Mouse (Mus musculus): ENCODE measurements around the gene S100a13. TPM values are rescaled to one million over a fixed set of nuclear protein-coding genes. Genes with fewer than 3 reads are reported as not detected.

Gene S100a13
- polyA plus RNA-seq, 1 experiment from 2014 or later = 39.0 TPM

DNA sequence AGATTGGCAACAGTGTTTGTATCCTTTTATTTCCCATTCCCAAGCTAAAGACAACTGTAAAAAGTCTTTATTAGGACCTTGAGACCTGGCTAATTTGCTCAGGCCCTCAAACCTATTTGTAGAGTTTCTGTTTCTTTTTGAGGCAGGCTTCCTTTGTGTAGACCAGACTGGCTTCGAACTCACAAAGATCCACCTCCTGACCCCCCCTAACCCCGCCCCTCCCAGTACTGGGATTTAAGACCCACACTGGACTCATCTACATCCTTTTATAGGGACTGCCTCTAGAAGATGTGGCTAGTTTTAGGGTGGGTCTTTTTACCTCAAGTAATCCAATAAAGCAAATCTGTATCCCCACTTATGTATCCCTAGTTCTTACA lies 4.5 kb upstream of the S100a13 start:
- no peak overlapping the region for H3K9ac ChIP-seq
- H3K4me3 ChIP-seq (replicated peaks) = peak overlapping the region; percentile 96
- peak overlapping the region; percentile 55 for H3K4me2 ChIP-seq
- peaks cover 15% of the 10 kb centered on the region for H3K4me1 ChIP-seq
- no peak for ATAC-seq (ENCODE audit: insufficient read depth, low FRiP score, low read depth)
- peaks cover 11% of the 10 kb centered on the region; the same call in 1 of the 2 replicates for H3K36me3 ChIP-seq
- H3K27me3 ChIP-seq (replicated peaks) = no peaks in the 10 kb centered on the region
- H3K9me3 ChIP-seq = no peaks in the 10 kb centered on the region
- peak overlapping the region; percentile 62 for H3K27ac ChIP-seq
- 26% methylated on average over 2 of the region's 2 CpGs for WGBS

- WGBS = 81% methylated on average over 5 of the region's 5 CpGs
- H3K9ac ChIP-seq = no peak overlapping the region
- H3K27ac ChIP-seq = no peak overlapping the region
- no peaks in the 10 kb centered on the region for H3K9me3 ChIP-seq
- H3K4me3 ChIP-seq (replicated peaks) = no peak overlapping the region
- H3K36me3 ChIP-seq = no peaks in the 10 kb centered on the region
- H3K4me2 ChIP-seq = no peak overlapping the region
- no peak for ATAC-seq (ENCODE audit: insufficient read depth, low FRiP score, low read depth)
- H3K27me3 ChIP-seq (replicated peaks) = no peaks in the 10 kb centered on the region
- peaks cover 23% of the 10 kb centered on the region for H3K4me1 ChIP-seq
These were observed 2.0 kb upstream of the S100a13 start for GRCm38 (mm10) chr3:90512276-90512675.

GRCm38 (mm10) chr3:90512948-90513642 lies 1.1 kb upstream of the S100a13 start:
- Histone ChIP-seq H3K9ac (no peak overlapping the region), H3K9me3 (no peaks in the 10 kb centered on the region), H3K4me1 (peaks cover 21% of the 10 kb centered on the region), H3K27ac (no peak overlapping the region), H3K4me3 (replicated peaks) (no peak overlapping the region), H3K36me3 (no peaks in the 10 kb centered on the region), H3K27me3 (replicated peaks) (no peaks in the 10 kb centered on the region), H3K4me2 (peak overlapping the region; percentile 92; the same call in 1 of the 2 replicates)
- ATAC-seq (ENCODE audit: insufficient read depth, low FRiP score, low read depth) = no peak
- WGBS = 70% methylated on average over 9 of the region's 9 CpGs

DNA sequence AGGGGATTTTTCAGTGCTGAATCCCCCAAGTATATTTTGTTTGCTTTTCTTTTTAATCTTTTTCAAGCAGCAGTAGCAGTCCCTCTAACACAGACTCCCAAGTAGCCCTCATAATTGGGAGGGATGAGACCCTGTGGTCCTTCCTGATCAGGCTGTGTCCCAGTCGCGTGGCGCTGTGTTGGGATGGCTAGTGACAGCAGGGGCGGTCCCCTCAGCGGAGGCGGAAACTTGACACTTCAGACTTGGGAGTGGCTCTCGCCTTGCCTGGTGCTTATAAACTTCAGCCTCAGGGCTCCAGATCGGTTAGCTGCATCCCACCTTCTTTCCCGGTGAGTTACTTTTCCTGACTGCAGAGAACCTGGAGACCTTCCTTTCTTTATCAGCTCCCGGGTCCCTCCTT lies 456 bp downstream of the S100a13 start:
- 0% methylated on average over 10 of the region's 10 CpGs for WGBS
- Histone ChIP-seq H3K27ac (peak overlapping the region; percentile 57), H3K27me3 (replicated peaks) (no peaks in the 10 kb centered on the region), H3K9ac (peak overlapping the region; percentile 13), H3K4me1 (peaks cover 20% of the 10 kb centered on the region), H3K36me3 (no peaks in the 10 kb centered on the region), H3K9me3 (no peaks in the 10 kb centered on the region), H3K4me2 (peak overlapping the region; percentile 92), H3K4me3 (replicated peaks) (peak overlapping the region; percentile 46)
- peak; percentile 80 for ATAC-seq (ENCODE audit: insufficient read depth, low FRiP score, low read depth)

DNA sequence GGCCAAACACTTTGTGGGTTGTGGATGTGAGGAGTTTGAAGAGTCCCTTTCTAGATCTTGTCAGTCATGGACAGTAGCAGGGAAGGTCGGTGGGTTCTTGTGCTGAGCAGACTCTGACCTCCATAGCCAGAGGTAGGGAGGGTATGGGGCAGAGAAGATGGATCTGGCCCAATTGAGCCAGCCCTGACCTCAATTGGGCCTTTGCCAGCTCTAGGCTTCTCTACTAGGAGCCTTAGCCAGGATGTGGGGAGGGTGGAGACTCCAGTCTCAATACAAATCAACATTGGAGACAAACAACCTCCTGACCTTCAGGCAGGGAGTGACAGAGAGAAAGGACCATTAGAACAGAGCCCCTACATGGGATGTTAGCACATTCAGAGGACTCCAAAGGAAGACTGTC lies 1.0 kb downstream of the S100a13 start:
- 30% methylated on average over 1 of the region's 1 CpGs for WGBS
- Histone ChIP-seq H3K4me3 (replicated peaks) (peak overlapping the region; percentile 46), H3K4me2 (peak overlapping the region; percentile 92), H3K27me3 (replicated peaks) (no peaks in the 10 kb centered on the region), H3K36me3 (no peaks in the 10 kb centered on the region), H3K27ac (0 out of 2 replicates have a peak overlapping the region, but pooled peaks have one; percentile 55), H3K4me1 (peaks cover 20% of the 10 kb centered on the region), H3K9ac (peak overlapping the region; percentile 13; the same call in 1 of the 2 replicates), H3K9me3 (no peaks in the 10 kb centered on the region)
- 0 out of 2 replicates have a peak, but pooled peaks have one; percentile 23 for ATAC-seq (ENCODE audit: insufficient read depth, low FRiP score, low read depth)

GRCm38 (mm10) chr3:90515789-90516188 lies 1.6 kb downstream of the S100a13 start:
- no peak overlapping the region for H3K9ac ChIP-seq
- peaks cover 20% of the 10 kb centered on the region for H3K4me1 ChIP-seq
- no peaks in the 10 kb centered on the region for H3K9me3 ChIP-seq
- 91% methylated on average over 4 of the region's 4 CpGs for WGBS
- H3K4me3 ChIP-seq (replicated peaks) = no peak overlapping the region; the same call in 1 of the 2 replicates
- no peak for ATAC-seq (ENCODE audit: insufficient read depth, low FRiP score, low read depth)
- H3K36me3 ChIP-seq = no peaks in the 10 kb centered on the region
- H3K27ac ChIP-seq = no peak overlapping the region
- peak overlapping the region; percentile 92; the same call in 1 of the 2 replicates for H3K4me2 ChIP-seq
- no peaks in the 10 kb centered on the region for H3K27me3 ChIP-seq (replicated peaks)

DNA sequence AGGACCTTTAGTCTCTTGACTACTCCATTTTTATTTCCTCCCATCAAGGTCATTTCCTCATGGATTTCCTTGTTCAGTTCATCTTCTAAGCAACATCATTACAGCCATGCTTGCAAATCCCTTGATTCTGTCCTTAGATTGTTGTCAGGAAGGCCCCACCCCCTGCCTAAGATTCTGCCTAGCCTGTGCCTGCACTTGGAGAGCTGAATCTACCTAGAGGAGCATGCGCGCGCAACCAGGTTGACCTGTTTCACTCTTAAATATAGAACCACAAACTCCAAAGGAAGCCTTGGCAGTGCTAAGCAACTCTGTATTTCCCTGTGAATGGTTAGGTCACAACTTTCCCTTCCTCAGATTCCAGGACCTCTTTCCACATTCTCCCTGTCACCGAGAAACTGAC lies 3.5 kb downstream of the S100a13 start:
- peaks cover 20% of the 10 kb centered on the region for H3K4me1 ChIP-seq
- no peak overlapping the region for H3K4me3 ChIP-seq (replicated peaks)
- H3K9me3 ChIP-seq = no peaks in the 10 kb centered on the region
- no peak overlapping the region for H3K9ac ChIP-seq
- H3K27me3 ChIP-seq (replicated peaks) = no peaks in the 10 kb centered on the region
- no peak overlapping the region for H3K27ac ChIP-seq
- H3K4me2 ChIP-seq = no peak overlapping the region
- H3K36me3 ChIP-seq = no peaks in the 10 kb centered on the region
- ATAC-seq (ENCODE audit: insufficient read depth, low FRiP score, low read depth) = no peak
- 83% methylated on average over 4 of the region's 4 CpGs for WGBS

- 0 out of 2 replicates have a peak, but pooled peaks cover 3% of the 10 kb centered on the region for H3K4me1 ChIP-seq
- 69% methylated on average over 4 of the region's 4 CpGs for WGBS
- H3K9me3 ChIP-seq = no peaks in the 10 kb centered on the region
- no peak overlapping the region for H3K9ac ChIP-seq
- H3K27ac ChIP-seq = peak overlapping the region; percentile 45
- no peaks in the 10 kb centered on the region for H3K27me3 ChIP-seq (replicated peaks)
- ATAC-seq (ENCODE audit: insufficient read depth, low FRiP score, low read depth) = no peak
- H3K36me3 ChIP-seq = no peaks in the 10 kb centered on the region
- H3K4me3 ChIP-seq (replicated peaks) = no peak overlapping the region
- H3K4me2 ChIP-seq = no peak overlapping the region
These were observed 11.2 kb downstream of the S100a13 start for GRCm38 (mm10) chr3:90525421-90525820.

DNA sequence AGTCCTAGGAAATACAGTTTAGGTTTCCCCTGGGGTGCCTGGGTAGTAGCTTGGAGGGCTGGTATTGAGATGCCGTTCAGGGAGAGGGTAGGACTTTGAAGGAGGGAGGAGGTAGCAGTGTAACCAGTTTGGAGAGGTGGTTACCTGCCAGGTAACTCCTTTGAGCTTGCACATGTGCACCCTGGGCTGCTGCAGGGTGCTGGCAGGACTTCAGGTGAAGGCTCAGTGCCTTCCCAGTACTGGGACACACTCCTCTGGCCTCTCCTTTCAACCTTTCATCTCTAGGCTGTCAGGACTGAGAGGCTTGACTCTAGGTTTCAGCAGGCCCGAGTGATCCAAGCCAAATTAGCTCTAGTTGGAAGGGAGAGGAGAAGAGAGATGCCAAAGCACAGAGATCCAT lies 11.8 kb downstream of the S100a13 start:
- H3K27ac ChIP-seq = peak overlapping the region; percentile 45
- H3K4me3 ChIP-seq (replicated peaks) = no peak overlapping the region
- no peaks in the 10 kb centered on the region for H3K27me3 ChIP-seq (replicated peaks)
- no peak overlapping the region for H3K4me2 ChIP-seq
- no peak overlapping the region for H3K9ac ChIP-seq
- H3K4me1 ChIP-seq = 0 out of 2 replicates have a peak, but pooled peaks cover 3% of the 10 kb centered on the region
- H3K36me3 ChIP-seq = no peaks in the 10 kb centered on the region
- H3K9me3 ChIP-seq = no peaks in the 10 kb centered on the region
- WGBS = 58% methylated on average over 2 of the region's 2 CpGs
- ATAC-seq (ENCODE audit: insufficient read depth, low FRiP score, low read depth) = no peak

GRCm38 (mm10) chr3:90526580-90526979 lies 12.3 kb downstream of the S100a13 start, which contains the start of gene S100a14:
Gene S100a14, plus strand, starts transcription at chr3:90526856.
- ATAC-seq (ENCODE audit: insufficient read depth, low FRiP score, low read depth) = peak; percentile 89
- Histone ChIP-seq H3K9me3 (no peaks in the 10 kb centered on the region), H3K27ac (peak within 1 kb of the TSS; percentile 45), H3K36me3 (no peaks in the 10 kb centered on the region), H3K27me3 (replicated peaks) (no peaks in the 10 kb centered on the region), H3K4me1 (0 out of 2 replicates have a peak, but pooled peaks cover 3% of the 10 kb centered on the region), H3K9ac (no peak within 1 kb of the TSS), H3K4me2 (peak within 1 kb of the TSS; percentile 19; the same call in 1 of the 2 replicates), H3K4me3 (replicated peaks) (peak within 1 kb of the TSS; percentile 16; the same call in 1 of the 2 replicates)
- 47% methylated on average over 5 of the region's 5 CpGs for WGBS

DNA sequence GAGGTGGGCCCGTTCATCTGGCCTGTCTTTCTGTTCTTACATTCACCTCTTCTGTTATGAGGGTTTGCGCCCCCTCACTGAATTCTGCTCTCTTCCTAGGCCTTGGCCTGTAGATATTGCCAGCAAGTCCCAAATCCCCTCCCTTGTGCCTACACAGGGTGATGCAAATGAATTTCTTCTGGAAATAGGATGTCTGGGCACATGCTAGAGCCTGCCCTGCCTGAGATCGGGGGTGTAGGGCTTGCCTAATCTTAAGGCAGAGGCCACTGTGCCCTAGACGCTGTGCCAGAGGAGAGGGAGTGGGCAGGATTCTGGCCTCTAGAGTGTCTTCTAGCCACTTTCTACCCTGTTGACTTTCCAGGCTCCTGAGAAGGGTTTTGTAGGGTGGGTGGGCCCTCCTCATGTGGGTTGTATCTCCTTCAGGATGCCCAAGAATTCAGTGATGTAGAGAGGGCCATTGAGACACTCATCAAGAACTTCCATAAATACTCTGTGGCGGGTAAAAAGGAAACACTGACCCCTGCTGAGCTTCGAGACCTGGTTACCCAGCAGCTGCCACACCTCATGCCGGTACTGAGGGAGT lies 13.1 kb downstream of the S100a13 start:
- WGBS = 77% methylated on average over 7 of the region's 7 CpGs
- Histone ChIP-seq H3K4me1 (0 out of 2 replicates have a peak, but pooled peaks cover 3% of the 10 kb centered on the region), H3K9ac (no peak overlapping the region), H3K4me3 (replicated peaks) (peak overlapping the region; percentile 16; the same call in 1 of the 2 replicates), H3K4me2 (peak overlapping the region; percentile 14; the same call in 1 of the 2 replicates), H3K27ac (no peak overlapping the region), H3K27me3 (replicated peaks) (no peaks in the 10 kb centered on the region), H3K36me3 (no peaks in the 10 kb centered on the region), H3K9me3 (no peaks in the 10 kb centered on the region)
- ATAC-seq (ENCODE audit: insufficient read depth, low FRiP score, low read depth) = no peak

DNA sequence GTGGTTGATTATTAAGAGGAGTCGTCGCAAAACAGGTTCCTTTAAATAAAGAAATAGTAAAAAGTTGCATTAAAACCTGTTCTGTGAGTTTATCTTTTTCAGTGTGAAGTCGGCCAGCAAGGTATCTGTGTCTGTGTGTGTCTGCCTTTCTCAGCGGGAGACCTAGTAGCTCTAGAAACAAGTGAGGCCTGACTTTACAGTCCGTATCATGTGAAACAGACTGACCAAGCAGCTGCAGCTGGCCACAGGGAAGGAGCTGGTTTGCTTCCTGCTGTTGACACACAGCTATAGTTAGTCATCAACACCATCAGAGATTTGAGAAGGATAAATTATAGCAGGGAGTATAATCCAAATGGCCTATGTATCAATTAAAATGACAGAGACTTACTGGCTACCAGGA lies 17.5 kb downstream of the S100a13 start:
- Histone ChIP-seq H3K4me2 (no peak overlapping the region), H3K4me1 (0 out of 2 replicates have a peak, but pooled peaks cover 2% of the 10 kb centered on the region), H3K27me3 (replicated peaks) (no peaks in the 10 kb centered on the region), H3K4me3 (replicated peaks) (no peak overlapping the region), H3K36me3 (no peaks in the 10 kb centered on the region), H3K9me3 (no peaks in the 10 kb centered on the region), H3K9ac (no peak overlapping the region), H3K27ac (no peak overlapping the region)
- WGBS = 57% methylated on average over 5 of the region's 5 CpGs
- no peak for ATAC-seq (ENCODE audit: insufficient read depth, low FRiP score, low read depth)

All from stomach, embryonic 15.5 days (tissue).